In the genomic region with DNA sequence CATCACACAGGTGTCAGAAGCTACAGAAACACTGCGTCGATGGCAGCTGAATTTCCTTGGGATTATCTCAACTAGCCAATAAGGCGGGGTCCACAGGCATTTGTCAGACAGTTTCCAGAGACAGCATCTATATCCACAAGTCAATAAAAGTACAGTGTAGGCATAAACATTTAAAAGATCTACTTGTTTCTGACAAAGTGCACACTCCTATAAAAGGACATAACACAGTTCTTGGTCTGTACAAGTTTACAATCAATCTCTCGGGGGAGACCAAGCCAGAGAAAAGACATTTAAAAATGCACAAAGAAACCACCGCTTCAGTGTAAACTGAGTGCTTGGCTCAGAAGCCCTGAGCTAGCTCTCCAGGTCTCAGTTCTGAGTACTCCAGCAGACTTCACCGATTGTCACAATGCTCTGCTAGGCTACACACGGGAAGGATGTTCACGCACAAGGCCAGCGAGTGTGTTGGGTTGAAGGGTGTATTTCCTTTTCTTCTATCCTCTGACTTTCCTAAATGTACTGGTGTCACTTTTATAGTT, we compare ENCODE assay signal across 27 mouse cellular contexts. TPM values are rescaled to one million over a fixed set of nuclear protein-coding genes. Genes with fewer than 3 reads are reported as not detected.
DNase-seq lines count a peak whose midpoint lies in the region; ATAC-seq and TF ChIP-seq lines count a peak whose summit lies in the region.
"Had no signal": no experiment of that assay in that cellular context is flagged by ENCODE, and none has a peak within 500 bp of the region (broad histone marks: within the 10 kb centered on the region; RNA-seq: fewer than 3 reads in every experiment).

No protein-coding gene starts in this region.

- no peak overlapping the region for H3K4me2 ChIP-seq in lung, embryonic 14.5 days
- H3K4me2 ChIP-seq in intestine, embryonic 15.5 days (replicated peaks): no peak overlapping the region
- H3K4me2 ChIP-seq in intestine, embryonic 16.5 days (ENCODE audit: low read depth, low read length): no peak overlapping the region
- no peak overlapping the region for H3K4me2 ChIP-seq in stomach, embryonic 15.5 days
- H3K4me2 ChIP-seq in forebrain, embryonic 14.5 days (ENCODE audit: low read length): no peak overlapping the region
- no peak overlapping the region for H3K4me2 ChIP-seq in forebrain, embryonic 15.5 days (replicated peaks)
- H3K4me2 ChIP-seq: forebrain, embryonic 13.5 days; heart, embryonic 12.5 days; heart, embryonic 15.5 days; hindbrain, embryonic 13.5 days had no signal

- no peak overlapping the region for H3K9ac ChIP-seq in lung, embryonic 14.5 days
- no peak overlapping the region for H3K9ac ChIP-seq in intestine, embryonic 15.5 days
- no peak overlapping the region for H3K9ac ChIP-seq in intestine, embryonic 16.5 days (ENCODE audit: low read depth, low read length)
- no peak overlapping the region for H3K9ac ChIP-seq in stomach, embryonic 15.5 days
- H3K9ac ChIP-seq in forebrain, embryonic 14.5 days (ENCODE audit: low read length): no peak overlapping the region
- no peak overlapping the region for H3K9ac ChIP-seq in forebrain, embryonic 15.5 days (replicated peaks)
- H3K9ac ChIP-seq: forebrain, embryonic 13.5 days; heart, embryonic 12.5 days; heart, embryonic 15.5 days; hindbrain, embryonic 13.5 days had no signal

- no peak for TF ChIP-seq CTCF in lung, embryonic 14.5 days (IDR thresholded peaks at IDR 0.05; ENCODE audit: low read depth)
- no peak for TF ChIP-seq CTCF in lung, adult 2 months (IDR thresholded peaks at IDR 0.05; ENCODE audit: insufficient read depth, low read length)

- peaks cover 3% of the 10 kb centered on the region; the same call in 1 of the 2 replicates for H3K4me1 ChIP-seq in lung, embryonic 14.5 days (ENCODE audit: insufficient read depth)
- H3K4me1 ChIP-seq in lung, adult 2 months (ENCODE audit: control insufficient read depth, insufficient read depth, low read length): no peaks in the 10 kb centered on the region
- H3K4me1 ChIP-seq in intestine, embryonic 15.5 days (replicated peaks): peaks cover 7% of the 10 kb centered on the region; the same call in 1 of the 2 replicates
- H3K4me1 ChIP-seq in intestine, embryonic 16.5 days (ENCODE audit: control insufficient read depth, insufficient read depth, low read length): 0 out of 2 replicates have a peak, but pooled peaks cover 3% of the 10 kb centered on the region
- H3K4me1 ChIP-seq in stomach, embryonic 15.5 days: 0 out of 2 replicates have a peak, but pooled peaks cover 5% of the 10 kb centered on the region
- peaks cover 11% of the 10 kb centered on the region for H3K4me1 ChIP-seq in forebrain, embryonic 14.5 days (ENCODE audit: control insufficient read depth, insufficient read depth, low read length)
- peaks cover 13% of the 10 kb centered on the region; the same call in 1 of the 2 replicates for H3K4me1 ChIP-seq in forebrain, embryonic 15.5 days
- H3K4me1 ChIP-seq: heart, embryonic 15.5 days had no signal

- 47% methylated on average over 9 of the region's 9 CpGs for WGBS in lung, embryonic 14.5 days
- 77% methylated on average over 9 of the region's 9 CpGs for WGBS in lung, adult 2 months
- 49% methylated on average over 9 of the region's 9 CpGs for WGBS in intestine, embryonic 15.5 days
- WGBS in intestine, embryonic 16.5 days: 57% methylated on average over 9 of the region's 9 CpGs
- 54% methylated on average over 9 of the region's 9 CpGs for WGBS in stomach, embryonic 15.5 days
- 92% methylated on average over 9 of the region's 9 CpGs for WGBS in forebrain, embryonic 14.5 days
- 90% methylated on average over 9 of the region's 9 CpGs for WGBS in forebrain, embryonic 15.5 days

- H3K36me3 ChIP-seq in lung, embryonic 14.5 days (ENCODE audit: insufficient read depth): no peaks in the 10 kb centered on the region
- no peaks in the 10 kb centered on the region for H3K36me3 ChIP-seq in intestine, embryonic 15.5 days
- no peaks in the 10 kb centered on the region for H3K36me3 ChIP-seq in intestine, embryonic 16.5 days (ENCODE audit: control insufficient read depth, insufficient read depth, low read length)
- no peaks in the 10 kb centered on the region for H3K36me3 ChIP-seq in stomach, embryonic 15.5 days
- H3K36me3 ChIP-seq in forebrain, embryonic 14.5 days (ENCODE audit: control insufficient read depth, insufficient read depth, low read length): no peaks in the 10 kb centered on the region
- H3K36me3 ChIP-seq in forebrain, embryonic 15.5 days: no peaks in the 10 kb centered on the region; the same call in 1 of the 2 replicates
- H3K36me3 ChIP-seq: heart, embryonic 12.5 days; heart, embryonic 15.5 days had no signal

- peak; percentile 45; the same call in 1 of the 2 replicates for ATAC-seq in lung, embryonic 14.5 days (ENCODE audit: insufficient read depth)
- ATAC-seq in intestine, embryonic 15.5 days: peak; percentile 71
- ATAC-seq in intestine, embryonic 16.5 days: peak; percentile 59; the same call in 1 of the 2 replicates
- ATAC-seq in stomach, embryonic 15.5 days (ENCODE audit: insufficient read depth, low FRiP score, low read depth): peak; percentile 79; the same call in 1 of the 2 replicates
- ATAC-seq in forebrain, embryonic 14.5 days: no peak
- ATAC-seq in forebrain, embryonic 15.5 days (replicated peaks): no peak
- ATAC-seq: activated CD4-positive, CD25-positive, alpha-beta regulatory T cell, adult 4 months; CD4-positive, CD25-positive, alpha-beta regulatory T cell, adult 4 months; forebrain, embryonic 13.5 days had no signal

- DNase-seq in lung, embryonic 14.5 days: peak; percentile 49
- no peak for DNase-seq in lung, adult 2 months
- DNase-seq in forebrain, embryonic 14.5 days (ENCODE audit: low spot score): no peak
- DNase-seq in right cerebral cortex, adult 2 months (ENCODE audit: low spot score in 2 of 2): no peak
- DNase-seq: adrenal gland, adult 8-10 months; adrenal gland, postnatal 25 days; cerebellum, adult 11-12 months; cerebellum, adult 8-10 months; cerebellum, postnatal 10 days; cerebellum, postnatal 36 days; gastrocnemius, postnatal 25 days; heart, adult 18-20 months; heart, postnatal 10 days; heart, postnatal 36 days had no signal

- TF ChIP-seq POLR2A in lung, adult 2 months (IDR thresholded peaks at IDR 0.05; ENCODE audit: borderline replicate concordance, extremely low read depth, low read depth, low read length): no peak

- no peak overlapping the region for H3K27ac ChIP-seq in lung, embryonic 14.5 days (ENCODE audit: low read depth)
- peak overlapping the region; percentile 66 for H3K27ac ChIP-seq in intestine, embryonic 15.5 days
- H3K27ac ChIP-seq in intestine, embryonic 16.5 days (ENCODE audit: low read length): peak overlapping the region; percentile 43
- peak overlapping the region; percentile 79 for H3K27ac ChIP-seq in stomach, embryonic 15.5 days
- no peak overlapping the region for H3K27ac ChIP-seq in forebrain, embryonic 14.5 days (ENCODE audit: low read depth, low read length)
- H3K27ac ChIP-seq in forebrain, embryonic 15.5 days (replicated peaks): no peak overlapping the region
- H3K27ac ChIP-seq: forebrain, embryonic 13.5 days; heart, embryonic 15.5 days; hindbrain, embryonic 10.5 days; hindbrain, embryonic 13.5 days had no signal

- H3K4me3 ChIP-seq in lung, embryonic 14.5 days (ENCODE audit: low read depth, low read length): no peak overlapping the region
- H3K4me3 ChIP-seq in lung, adult 2 months (replicated peaks; ENCODE audit: extremely low read depth, low read depth, low read length): no peak overlapping the region
- H3K4me3 ChIP-seq in intestine, embryonic 15.5 days (replicated peaks): no peak overlapping the region
- H3K4me3 ChIP-seq in intestine, embryonic 16.5 days (ENCODE audit: low read length): no peak overlapping the region
- H3K4me3 ChIP-seq in stomach, embryonic 15.5 days (replicated peaks): no peak overlapping the region
- H3K4me3 ChIP-seq in forebrain, embryonic 14.5 days (ENCODE audit: low read depth, low read length): no peak overlapping the region
- no peak overlapping the region for H3K4me3 ChIP-seq in forebrain, embryonic 15.5 days
- H3K4me3 ChIP-seq: forebrain, embryonic 10.5 days; forebrain, embryonic 13.5 days; heart, embryonic 12.5 days; heart, embryonic 15.5 days; hindbrain, embryonic 10.5 days; hindbrain, embryonic 13.5 days had no signal

- H3K9me3 ChIP-seq in lung, embryonic 14.5 days (ENCODE audit: low read depth, low read length): no peaks in the 10 kb centered on the region
- no peaks in the 10 kb centered on the region for H3K9me3 ChIP-seq in intestine, embryonic 15.5 days
- no peaks in the 10 kb centered on the region for H3K9me3 ChIP-seq in intestine, embryonic 16.5 days (ENCODE audit: control insufficient read depth, low read length)
- no peaks in the 10 kb centered on the region for H3K9me3 ChIP-seq in stomach, embryonic 15.5 days
- no peaks in the 10 kb centered on the region for H3K9me3 ChIP-seq in forebrain, embryonic 14.5 days (replicated peaks; ENCODE audit: control insufficient read depth, low read length)
- no peaks in the 10 kb centered on the region for H3K9me3 ChIP-seq in forebrain, embryonic 15.5 days
- H3K9me3 ChIP-seq: forebrain, embryonic 10.5 days; forebrain, embryonic 13.5 days; heart, embryonic 12.5 days; heart, embryonic 15.5 days; hindbrain, embryonic 10.5 days; hindbrain, embryonic 13.5 days had no signal

- no peaks in the 10 kb centered on the region for H3K27me3 ChIP-seq in lung, embryonic 14.5 days (ENCODE audit: insufficient read depth, low read length)
- no peaks in the 10 kb centered on the region for H3K27me3 ChIP-seq in intestine, embryonic 15.5 days (replicated peaks)
- H3K27me3 ChIP-seq in intestine, embryonic 16.5 days (replicated peaks; ENCODE audit: control insufficient read depth, insufficient read depth, low read length): no peaks in the 10 kb centered on the region
- no peaks in the 10 kb centered on the region for H3K27me3 ChIP-seq in stomach, embryonic 15.5 days (replicated peaks)
- no peaks in the 10 kb centered on the region for H3K27me3 ChIP-seq in forebrain, embryonic 14.5 days (replicated peaks; ENCODE audit: control insufficient read depth, insufficient read depth, low read length)
- H3K27me3 ChIP-seq in forebrain, embryonic 15.5 days: no peaks in the 10 kb centered on the region
- H3K27me3 ChIP-seq: forebrain, embryonic 13.5 days; heart, embryonic 12.5 days; heart, embryonic 15.5 days; hindbrain, embryonic 13.5 days had no signal

RNA-seq across cellular contexts. Expression of a gene that starts 59.4 kb away (rescaled TPM):
- 0.97 and 1.2 TPM in 2 replicates for polyA plus RNA-seq in lung, embryonic 14.5 days (2014; fragmentation: Nextera tagmentation; extraction: Ambion mirVana)
- polyA plus RNA-seq in lung, adult 2 months (2012; rRNA removed): 4.6 and 6.1 TPM in 2 replicates
- 0.94 and 1.00 TPM in 2 replicates for polyA plus RNA-seq in intestine, embryonic 15.5 days (2015; fragmentation: Nextera tagmentation; extraction: Ambion mirVana)
- 0.37 and 0.51 TPM in 2 replicates for polyA plus RNA-seq in intestine, embryonic 16.5 days (2015; fragmentation: Nextera tagmentation; extraction: Ambion mirVana)
- polyA plus RNA-seq in stomach, embryonic 15.5 days (2015; fragmentation: Nextera tagmentation; extraction: Ambion mirVana): 1.6 and 1.8 TPM in 2 replicates
- polyA plus RNA-seq in forebrain, embryonic 14.5 days (2014; fragmentation: Nextera tagmentation; extraction: Ambion mirVana): 8.5 and 11.0 TPM in 2 replicates
- polyA plus RNA-seq in forebrain, embryonic 15.5 days (2015; fragmentation: Nextera tagmentation; extraction: Ambion mirVana): 5.9 and 6.5 TPM in 2 replicates
- polyA plus RNA-seq: C2C12 had no signal

Comparison
In these comparisons a context has a peak if more than half of its experiments do, and no peak if none do; other contexts are left out.
1. ATAC-seq: peak in lung, embryonic 14.5 days (single experiment), intestine, embryonic 15.5 days (single experiment), intestine, embryonic 16.5 days (single experiment) and stomach, embryonic 15.5 days (single experiment); none in forebrain, embryonic 14.5 days (single experiment) and forebrain, embryonic 15.5 days (single experiment).
2. H3K27ac ChIP-seq: peak in intestine, embryonic 15.5 days (single experiment), intestine, embryonic 16.5 days (single experiment) and stomach, embryonic 15.5 days (single experiment); none in lung, embryonic 14.5 days (single experiment), forebrain, embryonic 14.5 days (single experiment) and forebrain, embryonic 15.5 days (single experiment).